Mouse (Mus musculus): ENCODE results near the gene Ints11. TPM values are rescaled to one million over a fixed set of nuclear protein-coding genes. Genes with fewer than 3 reads are reported as not detected.

Ints11 gene
- polyA plus RNA-seq, 1 experiment from 2014 or later: 50.0 TPM

DNA sequence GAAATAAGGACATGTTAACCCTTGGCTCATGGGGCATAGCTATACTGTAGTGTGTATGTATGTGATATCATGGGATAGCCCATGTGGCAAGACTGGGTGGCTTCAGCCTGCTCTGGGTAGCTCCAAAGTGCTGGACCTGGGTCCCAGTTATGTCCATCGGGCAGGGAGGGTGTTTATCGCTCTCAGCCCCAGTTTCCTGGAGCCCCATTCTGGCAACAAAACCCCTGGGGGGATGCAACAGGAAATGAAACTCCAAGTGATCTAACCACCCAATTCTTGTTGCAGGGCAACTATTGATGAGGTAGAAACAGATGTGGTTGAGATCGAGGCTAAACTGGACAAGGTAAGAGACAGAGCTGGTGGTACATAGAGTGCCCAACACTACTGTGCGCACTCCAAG, 26.5 kb downstream of the Ints11 start:
- Histone ChIP-seq H3K4me1 (peaks cover 38% of the 10 kb centered on the region), H3K27ac (no peak overlapping the region), H3K36me3 (peaks cover 52% of the 10 kb centered on the region), H3K27me3 (replicated peaks) (no peaks in the 10 kb centered on the region), H3K4me3 (no peak overlapping the region), H3K9me3 (replicated peaks) (no peaks in the 10 kb centered on the region), H3K4me2 (no peak overlapping the region), H3K9ac (no peak overlapping the region)
- 84% methylated on average over 4 of the region's 4 CpGs for WGBS (ENCODE audit: insufficient replicate concordance)
- no peak for ATAC-seq

DNA sequence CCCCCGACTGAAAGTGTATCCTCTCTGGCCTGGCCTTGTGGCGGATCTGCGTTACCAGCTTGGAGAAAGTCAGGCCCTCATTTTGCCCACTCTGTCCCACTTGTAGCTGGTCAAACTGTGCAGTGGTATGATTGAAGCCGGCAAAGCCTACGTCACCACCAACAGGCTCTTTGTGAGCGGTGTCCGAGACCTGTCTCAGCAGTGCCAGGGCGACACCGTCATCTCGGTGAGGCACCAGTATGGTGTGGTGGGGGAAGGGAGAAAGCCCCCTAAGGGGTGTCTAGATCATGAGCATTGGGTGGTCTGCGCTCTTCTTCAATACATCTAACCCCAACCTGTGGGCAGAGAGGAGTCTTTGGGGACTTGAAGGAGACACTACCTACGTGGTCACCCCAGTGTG, 27.1 kb downstream of the Ints11 start:
- no peak overlapping the region for H3K4me2 ChIP-seq
- H3K9ac ChIP-seq: no peak overlapping the region
- WGBS (ENCODE audit: insufficient replicate concordance): 93% methylated on average over 12 of the region's 12 CpGs
- peaks cover 32% of the 10 kb centered on the region for H3K4me1 ChIP-seq
- H3K4me3 ChIP-seq: no peak overlapping the region
- ATAC-seq: no peak
- peaks cover 58% of the 10 kb centered on the region for H3K36me3 ChIP-seq
- H3K27me3 ChIP-seq (replicated peaks): no peaks in the 10 kb centered on the region
- no peaks in the 10 kb centered on the region for H3K9me3 ChIP-seq (replicated peaks)
- no peak overlapping the region for H3K27ac ChIP-seq

DNA sequence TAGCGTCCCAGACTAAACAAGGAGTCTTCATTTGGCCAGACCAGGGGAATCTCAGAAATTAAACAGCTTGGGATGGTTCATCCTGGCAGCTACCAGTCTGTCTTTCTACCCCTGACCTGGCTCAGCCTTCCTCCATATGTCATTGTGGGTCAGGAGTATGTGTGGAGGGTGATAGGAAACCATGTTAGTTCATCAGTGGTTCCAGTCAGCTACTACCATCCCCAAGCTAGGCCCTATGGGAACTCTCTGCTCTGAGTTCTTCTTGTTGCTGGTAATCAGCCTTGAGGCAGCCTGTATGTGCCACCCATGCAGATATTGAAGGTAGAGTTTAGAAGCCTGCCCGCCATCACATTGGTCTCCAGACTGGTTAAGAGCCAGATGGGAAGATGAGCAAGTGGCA, 29.0 kb downstream of the Ints11 start:
- Histone ChIP-seq H3K27me3 (replicated peaks) (no peaks in the 10 kb centered on the region), H3K9me3 (replicated peaks) (no peaks in the 10 kb centered on the region), H3K4me2 (no peak overlapping the region), H3K4me1 (peaks cover 23% of the 10 kb centered on the region), H3K27ac (no peak overlapping the region), H3K9ac (no peak overlapping the region), H3K4me3 (no peak overlapping the region), H3K36me3 (peaks cover 77% of the 10 kb centered on the region)
- ATAC-seq: no peak
- 96% methylated on average over 2 of the region's 2 CpGs for WGBS (ENCODE audit: insufficient replicate concordance)

GRCm38 (mm10) chr4:155899355-155899754, 30.0 kb downstream of the Ints11 start:
- Histone ChIP-seq H3K4me1 (peaks cover 12% of the 10 kb centered on the region), H3K36me3 (peaks cover 87% of the 10 kb centered on the region), H3K4me3 (no peak overlapping the region), H3K4me2 (no peak overlapping the region), H3K27me3 (replicated peaks) (no peaks in the 10 kb centered on the region), H3K27ac (no peak overlapping the region), H3K9ac (no peak overlapping the region), H3K9me3 (replicated peaks) (no peaks in the 10 kb centered on the region)
- WGBS (ENCODE audit: insufficient replicate concordance): 88% methylated on average over 7 of the region's 7 CpGs
- ATAC-seq: no peak

- Histone ChIP-seq H3K36me3 (peaks cover 96% of the 10 kb centered on the region), H3K4me1 (no peaks in the 10 kb centered on the region), H3K4me2 (no peak overlapping the region), H3K4me3 (no peak overlapping the region), H3K27me3 (replicated peaks) (no peaks in the 10 kb centered on the region), H3K9me3 (replicated peaks) (no peaks in the 10 kb centered on the region), H3K9ac (no peak overlapping the region), H3K27ac (no peak overlapping the region)
- ATAC-seq: no peak
- 67% methylated on average over 3 of the region's 3 CpGs for WGBS (ENCODE audit: insufficient replicate concordance)
Measured at GRCm38 (mm10) chr4:155901205-155901604, 31.9 kb downstream of the Ints11 start.

DNA sequence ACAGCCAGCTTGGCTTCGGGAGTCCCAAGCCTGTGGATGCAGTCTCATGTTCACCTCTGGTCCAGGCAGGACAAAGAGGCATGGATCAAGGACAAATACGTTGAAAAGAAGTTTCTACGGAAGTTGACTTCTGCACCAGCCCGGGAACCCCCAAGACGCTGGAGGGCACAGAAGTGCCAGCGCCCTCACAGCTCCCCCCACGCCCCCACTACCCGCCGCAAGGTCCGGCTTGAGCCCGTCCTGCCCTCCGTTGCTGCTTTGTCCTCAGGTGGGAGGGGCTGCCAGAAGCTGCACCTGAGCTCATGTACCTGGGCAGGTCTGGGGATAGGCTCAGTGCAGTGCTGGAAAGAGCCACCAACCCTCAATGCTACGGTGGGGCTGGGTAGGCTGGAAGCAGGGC, 33.9 kb downstream of the Ints11 start:
- Histone ChIP-seq H3K4me1 (no peaks in the 10 kb centered on the region), H3K4me2 (no peak overlapping the region), H3K9me3 (replicated peaks) (no peaks in the 10 kb centered on the region), H3K4me3 (no peak overlapping the region), H3K36me3 (peaks cover 86% of the 10 kb centered on the region), H3K27me3 (replicated peaks) (no peaks in the 10 kb centered on the region), H3K27ac (no peak overlapping the region), H3K9ac (no peak overlapping the region)
- 92% methylated on average over 13 of the region's 13 CpGs for WGBS (ENCODE audit: insufficient replicate concordance)
- ATAC-seq: no peak

DNA sequence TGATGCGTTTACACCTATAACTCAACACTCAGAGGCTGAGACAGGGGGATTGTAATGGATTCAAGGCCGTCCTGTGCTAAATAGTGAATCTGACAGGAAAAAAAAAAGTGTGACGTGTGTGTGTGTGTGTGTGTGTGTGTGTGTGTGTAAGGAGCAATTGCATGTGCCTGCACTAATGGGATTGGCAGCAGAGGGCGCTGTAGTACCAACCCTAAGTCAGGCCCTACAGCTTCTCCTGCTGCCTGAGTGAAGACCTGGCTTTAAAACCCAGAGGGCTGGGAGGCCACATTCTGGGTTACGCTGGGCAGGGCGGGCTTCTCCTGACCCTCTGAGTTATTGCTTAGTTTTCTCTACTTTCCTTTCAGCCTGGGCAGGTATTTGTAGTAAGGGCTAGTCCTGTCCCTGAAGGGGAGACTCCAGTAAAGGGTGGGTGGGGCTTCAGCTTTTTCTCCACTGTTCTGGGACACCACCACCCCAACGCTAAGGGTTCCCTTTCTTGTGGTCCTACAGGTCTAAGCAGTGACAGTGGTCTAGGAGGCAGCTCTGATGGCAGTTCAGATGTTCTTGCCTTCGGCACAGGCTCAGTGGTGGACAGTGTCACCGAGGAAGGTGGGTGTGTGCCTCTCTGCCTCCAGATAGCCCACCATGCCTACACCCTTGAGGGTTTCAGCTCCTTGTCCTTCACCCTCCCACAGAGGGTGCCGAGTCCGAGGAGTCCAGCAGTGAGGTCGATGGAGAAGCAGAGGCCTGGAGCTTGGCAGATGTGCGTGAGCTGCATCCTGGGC, 35.2 kb downstream of the Ints11 start:
- no peak for ATAC-seq
- Histone ChIP-seq H3K9ac (no peak overlapping the region), H3K36me3 (peaks cover 73% of the 10 kb centered on the region), H3K4me3 (no peak overlapping the region), H3K27ac (no peak overlapping the region), H3K9me3 (replicated peaks) (no peaks in the 10 kb centered on the region), H3K4me1 (no peaks in the 10 kb centered on the region), H3K27me3 (replicated peaks) (no peaks in the 10 kb centered on the region), H3K4me2 (no peak overlapping the region)
- WGBS (ENCODE audit: insufficient replicate concordance): 86% methylated on average over 13 of the region's 13 CpGs

DNA sequence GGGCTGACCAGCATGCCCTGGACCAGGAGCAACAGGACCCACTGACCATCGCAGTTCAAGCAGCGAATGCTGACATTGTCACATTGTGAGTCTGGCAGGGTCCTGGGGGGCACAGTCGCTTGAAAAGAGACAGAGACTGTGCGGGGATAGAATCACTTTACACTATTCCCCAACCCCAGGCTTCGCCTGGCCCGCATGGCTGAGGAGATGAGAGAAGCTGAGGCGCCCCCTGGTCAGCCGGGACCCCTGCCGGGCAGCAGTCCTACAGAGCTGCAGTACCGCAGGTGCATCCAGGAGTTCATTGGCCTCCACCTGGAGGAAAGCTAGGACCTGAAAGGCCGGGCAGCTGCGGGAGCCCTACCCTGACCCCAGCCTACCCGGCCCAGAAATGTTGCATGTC, 36.3 kb downstream of the Ints11 start:
- 87% methylated on average over 13 of the region's 13 CpGs for WGBS (ENCODE audit: insufficient replicate concordance)
- Histone ChIP-seq H3K36me3 (peaks cover 62% of the 10 kb centered on the region), H3K4me1 (no peaks in the 10 kb centered on the region), H3K4me2 (no peak overlapping the region), H3K4me3 (no peak overlapping the region), H3K27me3 (replicated peaks) (no peaks in the 10 kb centered on the region), H3K9ac (no peak overlapping the region), H3K9me3 (replicated peaks) (no peaks in the 10 kb centered on the region), H3K27ac (no peak overlapping the region)
- ATAC-seq: no peak

DNA sequence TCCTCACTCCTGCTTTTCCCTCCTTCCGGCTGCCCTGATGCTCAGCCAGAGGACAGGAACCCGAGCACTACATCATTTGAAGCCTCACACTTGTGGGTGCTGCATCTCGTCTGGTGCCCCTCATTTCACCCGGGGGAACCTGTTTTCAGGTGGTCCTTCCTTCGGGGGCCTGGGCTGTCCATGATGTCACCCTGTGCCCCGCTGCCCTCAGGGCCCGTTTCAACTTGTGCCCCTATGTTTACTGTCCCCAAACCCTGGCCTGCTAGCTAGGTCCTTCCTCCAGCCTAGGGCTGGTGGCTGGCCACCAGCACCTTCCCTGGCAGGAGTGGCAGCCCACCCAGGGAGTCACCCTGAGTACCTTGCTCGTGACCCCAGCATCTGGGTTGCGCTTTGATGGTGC, 36.8 kb downstream of the Ints11 start:
- no peak for ATAC-seq
- Histone ChIP-seq H3K9ac (no peak overlapping the region), H3K4me3 (no peak overlapping the region), H3K27ac (no peak overlapping the region), H3K4me1 (no peaks in the 10 kb centered on the region), H3K27me3 (replicated peaks) (no peaks in the 10 kb centered on the region), H3K4me2 (no peak overlapping the region), H3K36me3 (peaks cover 57% of the 10 kb centered on the region), H3K9me3 (replicated peaks) (no peaks in the 10 kb centered on the region)
- WGBS (ENCODE audit: insufficient replicate concordance): 76% methylated on average over 9 of the region's 9 CpGs

DNA sequence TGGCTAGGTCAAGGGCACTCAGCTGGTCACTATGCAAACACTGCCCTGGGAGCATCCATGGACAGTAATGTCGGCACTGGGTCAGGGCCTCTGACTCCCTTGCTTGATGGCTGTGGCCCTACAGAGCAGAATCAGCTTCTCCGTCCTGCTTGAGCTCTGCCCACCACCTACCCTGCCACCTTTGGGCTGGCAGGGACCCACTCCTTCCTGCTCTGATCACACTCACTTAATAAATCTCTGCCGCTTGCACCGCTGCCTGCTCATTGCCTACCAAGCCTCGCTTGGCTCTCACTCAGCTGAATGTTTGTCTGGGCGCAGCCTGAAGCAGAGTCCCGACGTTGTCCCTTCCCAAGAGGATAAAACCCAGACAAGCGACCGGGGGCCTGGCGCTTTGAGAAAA, 37.7 kb downstream of the Ints11 start:
- Histone ChIP-seq H3K4me2 (no peak overlapping the region), H3K4me3 (no peak overlapping the region), H3K4me1 (no peaks in the 10 kb centered on the region), H3K9me3 (replicated peaks) (no peaks in the 10 kb centered on the region), H3K27me3 (replicated peaks) (no peaks in the 10 kb centered on the region), H3K9ac (no peak overlapping the region), H3K27ac (no peak overlapping the region), H3K36me3 (peaks cover 48% of the 10 kb centered on the region)
- ATAC-seq: no peak
- WGBS (ENCODE audit: insufficient replicate concordance): 76% methylated on average over 11 of the region's 11 CpGs

- Histone ChIP-seq H3K36me3 (peaks cover 35% of the 10 kb centered on the region), H3K4me1 (no peaks in the 10 kb centered on the region), H3K9me3 (replicated peaks) (no peaks in the 10 kb centered on the region), H3K27me3 (replicated peaks) (no peaks in the 10 kb centered on the region), H3K9ac (no peak overlapping the region), H3K4me3 (no peak overlapping the region), H3K4me2 (no peak overlapping the region), H3K27ac (no peak overlapping the region)
- no peak for ATAC-seq
- WGBS (ENCODE audit: insufficient replicate concordance): 64% methylated on average over 7 of the region's 7 CpGs
Measured at GRCm38 (mm10) chr4:155908281-155908680, 38.9 kb downstream of the Ints11 start.

GRCm38 (mm10) chr4:155908751-155909150, 39.4 kb downstream of the Ints11 start:
- no peaks in the 10 kb centered on the region for H3K9me3 ChIP-seq (replicated peaks)
- peaks cover 31% of the 10 kb centered on the region for H3K36me3 ChIP-seq
- ATAC-seq: no peak
- no peak overlapping the region for H3K9ac ChIP-seq
- 81% methylated on average over 4 of the region's 4 CpGs for WGBS (ENCODE audit: insufficient replicate concordance)
- no peaks in the 10 kb centered on the region for H3K27me3 ChIP-seq (replicated peaks)
- no peak overlapping the region for H3K4me2 ChIP-seq
- H3K4me1 ChIP-seq: no peaks in the 10 kb centered on the region
- H3K27ac ChIP-seq: no peak overlapping the region
- no peak overlapping the region for H3K4me3 ChIP-seq

- Histone ChIP-seq H3K4me2 (no peak overlapping the region), H3K4me3 (no peak overlapping the region), H3K9ac (no peak overlapping the region), H3K9me3 (replicated peaks) (no peaks in the 10 kb centered on the region), H3K27me3 (replicated peaks) (peaks cover 30% of the 10 kb centered on the region), H3K4me1 (no peaks in the 10 kb centered on the region; the same call in 1 of the 2 replicates), H3K36me3 (no peaks in the 10 kb centered on the region), H3K27ac (no peak overlapping the region)
- 54% methylated on average over 1 of the region's 1 CpGs for WGBS (ENCODE audit: insufficient replicate concordance)
- ATAC-seq: no peak
Measured at GRCm38 (mm10) chr4:155932031-155932430, 62.7 kb downstream of the Ints11 start.

Data from liver, embryonic 12.5 days (tissue).